Mouse (Mus musculus): ENCODE measurements around the gene Dppa5a.
"Not testable (repeated sequence)": the region's sequence is repeated elsewhere in the genome, so short reads cannot be mapped to it uniquely, and the experiment has no call there.

Dppa5a gene

GRCm38 (mm10) chr9:78367959-78368358, at the start of gene Dppa5a:
Gene Dppa5a (minus strand): TSS chr9:78368177.
- not testable (repeated sequence) for DNase-seq (ENCODE audit: low spot score in 2 of 2)

GRCm38 (mm10) chr9:78401596-78401995, 33.6 kb upstream of the Dppa5a start:
- no peak for DNase-seq (ENCODE audit: low spot score in 2 of 2)

DNA sequence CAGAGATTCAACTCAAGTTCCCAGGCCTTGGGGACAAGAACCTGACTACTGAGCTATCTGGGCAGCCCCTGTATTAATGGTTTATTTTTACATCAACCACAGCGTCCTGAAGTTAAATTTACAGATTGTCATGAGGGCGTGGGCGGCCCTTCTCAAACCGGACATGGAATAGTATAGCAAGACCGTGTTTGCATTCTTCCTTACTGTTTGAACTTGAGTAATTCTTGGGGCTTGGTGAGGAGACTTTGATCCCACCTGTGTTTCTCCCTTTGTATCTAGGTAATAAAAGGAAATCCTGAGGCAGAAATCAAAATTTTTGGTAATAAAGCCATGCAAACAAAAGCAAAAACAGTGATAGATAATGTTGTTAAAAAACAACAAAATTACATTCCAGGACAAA, 32.6 kb upstream of the Dppa5a start:
- DNase-seq (ENCODE audit: low spot score in 2 of 2), result no peak

DNA sequence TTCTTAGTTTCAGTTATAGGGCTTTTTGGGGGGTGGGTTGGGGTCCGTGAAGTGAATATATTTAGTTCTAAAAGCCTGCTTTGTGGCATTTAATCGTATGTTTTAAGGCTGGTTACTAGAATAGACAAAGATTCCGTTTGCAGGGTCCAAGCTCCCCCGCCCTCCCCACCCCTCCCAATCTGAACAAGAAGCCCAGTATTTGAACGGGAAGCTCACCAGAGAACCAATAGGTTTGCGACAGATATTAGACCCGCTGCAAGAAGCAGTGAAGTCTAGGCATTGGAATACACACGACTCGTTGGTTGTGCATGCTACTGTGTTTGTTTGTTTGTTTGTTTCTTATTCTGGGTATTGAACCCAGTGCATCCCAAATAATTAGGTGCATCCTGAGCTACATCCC, 28.5 kb upstream of the Dppa5a start:
- no peak for DNase-seq (ENCODE audit: low spot score in 2 of 2)

DNA sequence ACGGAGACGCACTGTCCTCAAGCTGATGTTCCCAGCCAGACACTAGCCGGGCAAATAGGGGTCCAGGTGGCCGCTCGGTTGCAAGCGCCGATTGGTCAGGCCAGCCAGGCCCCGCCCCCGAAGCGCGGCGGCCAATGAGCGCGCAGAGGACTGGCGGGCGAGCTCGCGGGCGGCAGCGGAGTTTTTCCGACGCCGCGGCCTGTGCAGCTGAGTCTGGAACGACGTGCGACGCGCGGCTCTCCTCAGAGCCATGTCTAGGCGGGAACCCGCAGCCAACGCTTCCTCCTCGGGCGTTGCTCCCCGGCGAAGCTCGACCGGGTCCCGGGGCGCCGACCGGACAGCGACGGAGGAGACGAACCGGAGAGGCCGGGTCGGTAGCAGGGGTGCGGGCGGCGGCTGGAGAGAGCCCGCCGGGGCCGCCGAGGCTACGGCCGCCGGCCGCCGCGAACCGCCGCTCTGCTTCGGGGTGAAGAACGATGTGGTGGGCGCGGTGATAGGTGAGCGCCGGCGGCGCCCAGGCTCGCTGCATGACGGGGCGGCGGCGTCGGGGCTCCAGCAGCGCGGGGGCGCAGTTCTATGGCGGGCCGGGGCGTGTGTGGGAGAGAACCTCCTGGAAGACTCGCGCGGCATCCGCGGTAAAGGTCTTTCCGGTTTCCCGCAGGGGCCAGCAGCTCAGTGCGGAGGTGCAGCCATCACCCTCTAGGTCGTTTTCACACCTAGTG, 27.8 kb upstream of the Dppa5a start, which contains the start of gene Ddx43:
Gene Ddx43 (plus strand): TSS at position 148 of the 722 bp plus-strand sequence.
- peak; percentile 7 to 10 for DNase-seq (ENCODE audit: low spot score in 2 of 2)

DNA sequence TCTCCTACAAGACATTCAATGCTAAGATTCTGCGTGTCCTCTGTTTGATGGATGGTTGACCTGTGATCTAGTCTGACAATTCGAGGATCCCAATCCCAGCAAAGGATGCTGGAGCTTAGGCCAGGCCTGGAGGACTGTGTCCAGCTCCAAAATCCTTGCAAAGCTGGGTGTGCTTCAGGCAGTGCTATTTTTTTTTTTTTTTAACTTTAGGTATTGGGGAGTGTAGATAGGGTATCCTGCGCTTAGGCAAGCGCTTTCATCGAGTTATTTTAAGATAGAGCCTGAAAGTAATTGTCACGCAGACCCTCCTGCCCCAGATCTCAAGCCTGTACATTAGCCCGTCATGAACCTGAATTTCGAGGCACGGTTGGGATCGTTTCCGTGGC, 27.3 kb upstream of the Dppa5a start:
- no peak for DNase-seq (ENCODE audit: low spot score in 2 of 2)

DNA sequence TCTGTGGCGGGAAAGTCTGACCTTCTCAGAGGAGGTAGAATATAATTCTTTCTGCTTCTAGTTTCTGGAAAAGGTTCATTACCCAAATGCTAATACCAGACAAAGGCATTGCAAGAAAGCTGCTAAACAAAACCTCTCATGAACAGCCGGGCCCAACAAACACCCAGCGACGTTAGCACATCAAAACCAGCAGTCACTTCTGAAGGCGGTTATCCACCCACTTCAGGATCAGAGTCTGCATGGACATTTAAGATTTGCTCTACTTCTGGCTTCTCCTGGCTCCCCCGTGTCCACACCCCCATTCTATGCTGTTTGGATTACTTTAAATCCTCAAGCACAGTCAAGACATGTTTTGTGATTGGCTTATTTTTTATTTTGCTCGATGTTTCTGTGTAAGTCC, 26.6 kb upstream of the Dppa5a start:
- DNase-seq (ENCODE audit: low spot score in 2 of 2), result no peak

DNA sequence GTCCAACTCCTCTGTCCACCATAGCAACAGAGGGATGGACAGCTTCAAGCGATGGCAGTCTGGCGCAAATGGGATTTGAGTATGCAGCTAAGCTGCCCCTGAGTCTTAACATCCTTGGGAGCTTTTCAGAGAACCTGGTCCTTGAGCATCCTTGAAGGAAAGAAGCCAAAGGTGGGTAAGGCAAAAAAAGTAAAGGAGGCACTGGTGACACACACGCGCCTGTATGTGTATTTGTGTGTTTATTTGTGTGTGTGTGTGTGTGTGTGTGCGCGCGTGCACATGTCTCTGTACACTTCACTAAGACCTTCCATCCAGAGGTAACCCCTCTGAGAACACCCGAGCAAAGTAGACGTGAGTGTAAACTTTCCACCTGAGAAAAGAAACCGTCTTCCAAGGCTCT, 25.8 kb upstream of the Dppa5a start:
- no peak for DNase-seq (ENCODE audit: low spot score in 2 of 2)

DNA sequence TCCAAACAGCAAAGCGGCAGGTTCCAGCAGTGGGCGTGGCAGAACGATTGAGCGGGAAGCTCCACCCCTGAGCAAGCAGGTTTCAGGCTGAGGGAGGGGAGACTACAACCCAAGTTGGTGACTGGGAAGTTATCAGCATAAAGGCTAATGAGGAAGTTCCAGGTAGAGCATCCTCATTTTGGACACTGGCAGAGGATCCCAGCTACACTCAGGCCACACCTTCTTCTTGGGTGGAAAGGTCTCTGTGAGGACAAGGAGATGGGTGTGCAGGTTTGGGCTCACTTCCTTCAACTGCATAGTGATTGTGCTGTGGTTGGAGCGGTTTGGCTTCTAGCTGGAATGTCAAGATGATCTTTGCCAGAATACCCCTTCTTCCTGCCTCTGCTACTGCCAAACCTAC, 22.0 kb upstream of the Dppa5a start:
- no peak for DNase-seq (ENCODE audit: low spot score in 2 of 2)

GRCm38 (mm10) chr9:78386947-78387346, 19.0 kb upstream of the Dppa5a start:
- no peak for DNase-seq (ENCODE audit: low spot score in 2 of 2)

DNA sequence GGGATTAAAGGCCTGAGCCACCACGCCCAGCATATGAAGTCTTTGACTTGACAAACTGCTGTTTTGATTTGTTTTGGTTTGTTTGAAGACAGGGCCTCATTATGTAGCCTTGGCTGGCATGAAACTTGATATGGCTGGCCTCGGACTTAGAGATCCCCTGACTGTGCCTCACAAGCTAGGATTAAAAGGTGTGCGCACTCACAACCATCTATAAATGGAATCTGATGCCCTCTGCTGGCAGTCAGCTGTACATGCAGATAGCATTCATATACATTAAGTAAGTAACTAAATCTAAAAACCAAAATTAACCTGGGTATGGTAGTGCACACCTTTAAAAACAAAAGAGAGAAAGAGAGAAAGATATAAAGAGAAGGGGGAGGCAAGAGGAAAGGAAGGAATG, 17.9 kb upstream of the Dppa5a start:
- no peak for DNase-seq (ENCODE audit: low spot score in 2 of 2)

- peak in 1 of 2 experiments; percentile 12 for DNase-seq (ENCODE audit: low spot score in 2 of 2)
Measured at GRCm38 (mm10) chr9:78378113-78378785, 10.3 kb upstream of the Dppa5a start, which contains the start of gene Ooep. Gene Ooep (minus strand): TSS chr9:78378725.

GRCm38 (mm10) chr9:78377546-78377945, 9.6 kb upstream of the Dppa5a start:
- no peak for DNase-seq (ENCODE audit: low spot score in 2 of 2)

DNA sequence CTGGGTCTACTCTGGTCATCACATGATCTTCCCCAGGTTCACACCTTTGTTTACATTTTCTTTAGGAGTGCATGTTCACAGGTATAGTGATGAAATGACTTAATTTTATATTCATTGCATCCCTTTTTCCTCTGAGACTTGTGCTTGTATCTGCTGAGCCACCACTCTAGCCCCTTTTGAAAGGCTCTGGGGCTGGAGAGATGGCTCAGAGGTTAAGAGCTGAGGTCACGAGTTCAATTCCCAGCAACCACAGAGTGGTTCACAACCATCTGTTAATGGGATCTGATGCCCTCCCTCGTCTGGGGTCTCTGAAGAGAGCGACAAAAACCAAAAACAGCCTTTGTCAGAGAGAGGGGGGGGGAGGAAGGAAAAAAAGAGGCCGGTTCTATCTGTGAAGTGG, 7.5 kb upstream of the Dppa5a start:
- DNase-seq (ENCODE audit: low spot score in 2 of 2), result no peak

- no peak for DNase-seq (ENCODE audit: low spot score in 2 of 2)
Measured at GRCm38 (mm10) chr9:78374885-78375389, 7.0 kb upstream of the Dppa5a start.

- no peak for DNase-seq (ENCODE audit: low spot score in 2 of 2)
Measured at GRCm38 (mm10) chr9:78374397-78374796, 6.4 kb upstream of the Dppa5a start.

DNA sequence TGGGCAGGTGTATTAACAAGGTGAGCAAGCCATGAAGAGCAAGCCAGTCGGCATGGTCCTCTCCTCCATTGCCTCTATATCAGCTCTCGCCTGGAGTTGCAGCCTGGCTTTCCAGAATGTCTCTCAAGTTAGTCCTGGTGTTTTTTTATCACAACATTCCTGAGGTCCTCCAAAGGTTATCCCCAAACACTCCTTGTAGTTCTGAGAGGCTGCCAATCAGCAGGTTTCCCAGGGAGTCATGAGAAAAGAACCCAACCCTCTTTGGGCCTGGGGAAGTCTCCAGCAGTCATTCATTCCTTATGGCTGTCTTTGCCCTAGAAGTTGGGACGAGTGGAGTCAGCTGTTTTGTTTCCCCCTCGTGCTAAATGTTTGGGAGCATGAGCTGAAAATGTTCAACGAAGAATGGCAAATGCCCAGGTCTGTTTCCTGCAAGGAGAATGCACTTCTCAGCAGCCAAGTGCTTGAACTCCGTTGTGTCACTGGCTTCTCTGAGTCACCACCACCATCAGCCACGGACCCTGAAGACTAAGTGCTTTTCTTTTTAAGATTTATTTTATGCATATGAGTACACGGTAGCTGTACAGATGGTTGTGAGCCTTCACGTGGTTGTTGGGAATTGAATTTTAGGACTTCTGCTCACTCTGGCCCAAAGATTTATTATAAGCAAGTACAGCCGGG, 5.0 kb upstream of the Dppa5a start:
- DNase-seq (ENCODE audit: low spot score in 2 of 2), result no peak

DNA sequence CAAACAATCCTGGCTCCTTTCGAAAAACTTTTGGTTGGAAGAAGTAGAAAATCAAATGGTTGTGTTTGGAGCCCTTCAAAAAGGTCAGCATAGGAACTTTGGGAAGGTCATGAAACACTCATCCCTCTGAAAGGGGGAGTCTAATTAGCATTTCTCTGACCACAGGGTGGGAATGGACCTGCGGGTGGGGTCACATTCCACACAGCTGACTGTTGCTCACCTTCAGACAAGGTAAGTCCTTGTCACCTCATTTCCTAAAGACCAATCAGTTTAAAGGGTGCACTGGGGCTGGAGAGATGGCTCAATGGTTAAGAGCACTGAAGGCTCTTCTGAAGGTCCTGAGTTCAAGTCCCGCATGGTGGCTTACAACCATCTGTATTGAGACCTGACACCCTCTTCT, 3.5 kb upstream of the Dppa5a start:
- no peak for DNase-seq (ENCODE audit: low spot score in 2 of 2)

- DNase-seq (ENCODE audit: low spot score in 2 of 2), result no peak
Measured at GRCm38 (mm10) chr9:78369786-78370185, 1.8 kb upstream of the Dppa5a start.

GRCm38 (mm10) chr9:78369349-78369748, 1.4 kb upstream of the Dppa5a start:
- DNase-seq (ENCODE audit: low spot score in 2 of 2), result no peak

- DNase-seq (ENCODE audit: low spot score in 2 of 2), result no peak
Measured at GRCm38 (mm10) chr9:78368671-78369293, 805 bp upstream of the Dppa5a start.
